Mouse (Mus musculus) kidney, embryonic 14.5 days (tissue): Measurements from ENCODE around the gene Cdh4. TPM values are rescaled to one million over a fixed set of nuclear protein-coding genes. Genes with fewer than 3 reads are reported as not detected.
A peak's percentile ranks its signal among the peaks of the same experiment; 100 is the strongest.

Experiments used
- ATAC-seq: fragments of 200-750 bp; cut with Nextera tagmentation; 2 replicates; pipeline ENCODE4 v1.8.0; 2017; ENCODE audit warnings: moderate number of reproducible peaks, mild to moderate bottlenecking, moderate TSS enrichment, moderate library complexity; ENCODE audit not compliant: low FRiP score, low TSS enrichment
- H3K27ac ChIP-seq: fragments of 300-500 bp; sonication (generic); 2 replicates; pipeline ENCODE4 v1.5.1; 2014; ENCODE audit warnings: low read depth, mild to moderate bottlenecking, low read length, moderate library complexity, mixed read lengths
- H3K27me3 ChIP-seq: fragments of 300-500 bp; sonication (generic); 2 replicates; pipeline ENCODE4 v1.6.1; 2014; ENCODE audit warnings: mild to moderate bottlenecking, low read length; ENCODE audit not compliant: control insufficient read depth, insufficient read depth
- H3K36me3 ChIP-seq: fragments of 300-500 bp; sonication (generic); 2 replicates; pipeline ENCODE4 v1.6.1; 2014; ENCODE audit warnings: low read length, mixed read lengths; ENCODE audit not compliant: control insufficient read depth, insufficient read depth
- H3K4me1 ChIP-seq: fragments of 300-500 bp; sonication (generic); 2 replicates; pipeline ENCODE4 v1.6.1; 2014; ENCODE audit warnings: low read length, mixed read lengths; ENCODE audit not compliant: control insufficient read depth, insufficient read depth
- H3K4me2 ChIP-seq: fragments of 300-500 bp; sonication (generic); replicated peaks from 2 replicates; pipeline ENCODE4 v1.6.1; 2014; ENCODE audit warnings: low read depth, mild to moderate bottlenecking, low read length
- H3K4me3 ChIP-seq: fragments of 300-500 bp; sonication (generic); 2 replicates; pipeline ENCODE4 v1.5.1; 2014; ENCODE audit warnings: mild to moderate bottlenecking, low read length
- H3K9ac ChIP-seq: fragments of 300-500 bp; sonication (generic); 2 replicates; pipeline ENCODE4 v1.6.1; 2014; ENCODE audit warnings: low read depth, mild to moderate bottlenecking, low read length, moderate library complexity
- H3K9me3 ChIP-seq: fragments of 300-500 bp; sonication (generic); 2 replicates; pipeline ENCODE4 v1.6.1; 2016; ENCODE audit warnings: low read length; ENCODE audit not compliant: control insufficient read depth
- WGBS: fragments of 180-500 bp; shearing (Covaris S2); extraction: QIAGEN DNeasy Blood & Tissue Kit; methylation state at CpG from one replicate; pipeline ENCODE4 v1.1.7; 2014; 5-methylcytosine and 5-hydroxymethylcytosine counted together
- polyA plus RNA-seq: library from polyadenylated mRNA; unstranded; fragments of >200 nt; fragmentation: Nextera tagmentation; extraction: Ambion mirVana; gene quantifications from 2 replicates; pipeline ENCODE4 v1.2.1, GENCODE M21; 2014

Cdh4 gene
- polyA plus RNA-seq, 1 experiment from 2014 or later, result 19.4 TPM

- Histone ChIP-seq H3K36me3 (no peaks in the 10 kb centered on the region; the same call in 1 of the 2 replicates), H3K4me2 (no peak overlapping the region), H3K27ac (no peak overlapping the region), H3K9ac (no peak overlapping the region), H3K27me3 (no peaks in the 10 kb centered on the region), H3K9me3 (no peaks in the 10 kb centered on the region), H3K4me1 (peaks cover 4% of the 10 kb centered on the region; the same call in 1 of the 2 replicates), H3K4me3 (no peak overlapping the region)
- 91% methylated on average over 1 of the region's 1 CpGs for WGBS
- ATAC-seq, result no peak
These were observed 499.5 kb downstream of the Cdh4 start for GRCm38 (mm10) chr2:179941696-179942095.

- H3K4me2 ChIP-seq, result no peak overlapping the region
- no peak overlapping the region for H3K9ac ChIP-seq
- ATAC-seq, result no peak
- H3K27ac ChIP-seq, result no peak overlapping the region
- no peak overlapping the region for H3K4me3 ChIP-seq
- peaks cover 17% of the 10 kb centered on the region for H3K4me1 ChIP-seq
- no peaks in the 10 kb centered on the region for H3K27me3 ChIP-seq
- no peaks in the 10 kb centered on the region for H3K9me3 ChIP-seq
- 47% methylated on average over 4 of the region's 4 CpGs for WGBS
- no peaks in the 10 kb centered on the region for H3K36me3 ChIP-seq
These were observed 502.8 kb downstream of the Cdh4 start for GRCm38 (mm10) chr2:179945051-179945450.

- Histone ChIP-seq H3K36me3 (no peaks in the 10 kb centered on the region), H3K4me1 (peaks cover 17% of the 10 kb centered on the region), H3K4me3 (no peak overlapping the region), H3K4me2 (no peak overlapping the region), H3K27me3 (no peaks in the 10 kb centered on the region), H3K27ac (no peak overlapping the region), H3K9ac (no peak overlapping the region), H3K9me3 (no peaks in the 10 kb centered on the region)
- no peak for ATAC-seq
- WGBS, result 85% methylated on average over 6 of the region's 6 CpGs
These were observed 504.3 kb downstream of the Cdh4 start for GRCm38 (mm10) chr2:179946496-179946895.

GRCm38 (mm10) chr2:179947607-179948006, 505.4 kb downstream of the Cdh4 start:
- 43% methylated on average over 5 of the region's 5 CpGs for WGBS
- Histone ChIP-seq H3K36me3 (no peaks in the 10 kb centered on the region), H3K4me2 (no peak overlapping the region), H3K27ac (0 out of 2 replicates have a peak overlapping the region, but pooled peaks have one; percentile 8), H3K9ac (no peak overlapping the region), H3K4me3 (no peak overlapping the region), H3K9me3 (no peaks in the 10 kb centered on the region), H3K4me1 (peaks cover 17% of the 10 kb centered on the region), H3K27me3 (no peaks in the 10 kb centered on the region)
- peak; percentile 18; the same call in 1 of the 2 replicates for ATAC-seq

GRCm38 (mm10) chr2:179948820-179949219, 506.6 kb downstream of the Cdh4 start:
- Histone ChIP-seq H3K27ac (no peak overlapping the region), H3K4me3 (no peak overlapping the region), H3K4me2 (no peak overlapping the region), H3K9ac (no peak overlapping the region), H3K36me3 (no peaks in the 10 kb centered on the region), H3K27me3 (no peaks in the 10 kb centered on the region), H3K4me1 (peaks cover 17% of the 10 kb centered on the region), H3K9me3 (no peaks in the 10 kb centered on the region)
- 82% methylated on average over 5 of the region's 5 CpGs for WGBS
- ATAC-seq, result no peak
